Mouse (Mus musculus) hindbrain, embryonic 10.5 days (tissue): ENCODE measurements around the gene Wdr43. TPM values are rescaled to one million over a fixed set of nuclear protein-coding genes. Genes with fewer than 3 reads are reported as not detected.

Source experiments
- DNase-seq: peaks from one replicate; pipeline ENCODE4 v3.0.0-alpha.2; 2017; ENCODE audit warnings: low spot score
- H3K27ac ChIP-seq: fragments of 300-500 bp; sonication (generic); 2 replicates; pipeline ENCODE4 v1.5.1; 2016; ENCODE audit warnings: mild to moderate bottlenecking, moderate library complexity
- H3K27me3 ChIP-seq: fragments of 300-500 bp; sonication (generic); 2 replicates; pipeline ENCODE4 v1.6.1; 2016; ENCODE audit warnings: mild to moderate bottlenecking; ENCODE audit not compliant: poor library complexity, insufficient read depth, severe bottlenecking
- H3K36me3 ChIP-seq: fragments of 300-500 bp; sonication (generic); 2 replicates; pipeline ENCODE4 v1.6.1; 2016; ENCODE audit warnings: mild to moderate bottlenecking, moderate library complexity
- H3K4me1 ChIP-seq: fragments of 300-500 bp; sonication (generic); replicated peaks from 2 replicates; pipeline ENCODE4 v1.6.1; 2016; ENCODE audit warnings: mild to moderate bottlenecking
- H3K4me3 ChIP-seq: fragments of 300-500 bp; sonication (generic); 2 replicates; pipeline ENCODE4 v1.5.1; 2016; ENCODE audit warnings: mild to moderate bottlenecking, moderate library complexity
- H3K9me3 ChIP-seq: fragments of 300-500 bp; sonication (generic); 2 replicates; pipeline ENCODE4 v1.6.1; 2016; ENCODE audit warnings: mild to moderate bottlenecking, moderate library complexity
- WGBS: fragments of 180-500 bp; shearing (Covaris S2); methylation state at CpG from one replicate; pipeline ENCODE4 v1.1.7; 2016; 5-methylcytosine and 5-hydroxymethylcytosine counted together
- polyA plus RNA-seq: library from polyadenylated mRNA; unstranded; fragments of >200 nt; fragmentation: Nextera tagmentation; extraction: Ambion mirVana; gene quantifications from 2 replicates; pipeline ENCODE4 v1.2.1, GENCODE M21; 2016

The Wdr43 gene
- polyA plus RNA-seq, 1 experiment from 2014 or later, result 59.9 TPM

GRCm38 (mm10) chr17:71671840-71672546 is 56.3 kb downstream of the Wdr43 start:
- no peaks in the 10 kb centered on the region for H3K27me3 ChIP-seq
- H3K27ac ChIP-seq, result no peak overlapping the region
- WGBS, result 51% methylated on average over 17 of the region's 17 CpGs
- DNase-seq, result peak; percentile 61
- peaks cover 28% of the 10 kb centered on the region for H3K4me1 ChIP-seq
- no peaks in the 10 kb centered on the region for H3K9me3 ChIP-seq
- H3K36me3 ChIP-seq, result no peaks in the 10 kb centered on the region
- H3K4me3 ChIP-seq, result no peak overlapping the region

DNA sequence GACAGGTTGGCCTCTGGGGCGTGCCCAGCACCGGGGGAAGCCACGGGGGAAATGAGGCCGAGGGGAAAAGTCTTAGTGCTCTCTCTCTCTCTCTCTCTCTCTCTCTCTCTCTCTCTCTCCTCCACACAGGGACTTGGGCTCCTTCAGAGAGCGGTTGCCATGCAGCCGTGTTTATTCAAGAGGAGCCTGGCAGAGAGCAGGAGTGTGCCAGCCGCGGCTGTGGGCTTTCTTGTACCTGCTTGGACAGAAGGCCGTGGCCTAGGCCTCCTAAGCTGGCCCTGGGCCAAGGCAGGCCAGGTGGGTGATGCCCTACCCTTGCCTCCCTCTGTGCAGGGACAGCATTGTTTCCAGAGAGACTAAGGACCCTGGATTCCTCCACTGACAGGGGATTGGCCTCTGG is 57.4 kb downstream of the Wdr43 start, which contains the start of gene Togaram2:
Togaram2 (plus strand) TSS at position 170 of the 400 bp plus-strand sequence.
- H3K27me3 ChIP-seq, result no peaks in the 10 kb centered on the region
- no peak within 1 kb of the TSS for H3K4me3 ChIP-seq
- WGBS, result 50% methylated on average over 9 of the region's 9 CpGs
- H3K9me3 ChIP-seq, result no peaks in the 10 kb centered on the region
- no peak for DNase-seq
- H3K4me1 ChIP-seq, result peaks cover 28% of the 10 kb centered on the region
- H3K36me3 ChIP-seq, result no peaks in the 10 kb centered on the region
- H3K27ac ChIP-seq, result no peak within 1 kb of the TSS

GRCm38 (mm10) chr17:71673936-71674335 is 58.2 kb downstream of the Wdr43 start:
- H3K9me3 ChIP-seq, result no peaks in the 10 kb centered on the region
- no peaks in the 10 kb centered on the region for H3K36me3 ChIP-seq
- 86% methylated on average over 9 of the region's 9 CpGs for WGBS
- no peaks in the 10 kb centered on the region for H3K27me3 ChIP-seq
- H3K4me3 ChIP-seq, result no peak overlapping the region
- H3K27ac ChIP-seq, result no peak overlapping the region
- DNase-seq, result no peak
- peaks cover 28% of the 10 kb centered on the region for H3K4me1 ChIP-seq

- 93% methylated on average over 18 of the region's 18 CpGs for WGBS
- no peak for DNase-seq
- Histone ChIP-seq H3K36me3 (no peaks in the 10 kb centered on the region), H3K9me3 (no peaks in the 10 kb centered on the region), H3K27me3 (no peaks in the 10 kb centered on the region), H3K4me1 (peaks cover 28% of the 10 kb centered on the region), H3K4me3 (no peak overlapping the region), H3K27ac (no peak overlapping the region)
Observed at GRCm38 (mm10) chr17:71674886-71675285, 59.2 kb downstream of the Wdr43 start.

DNA sequence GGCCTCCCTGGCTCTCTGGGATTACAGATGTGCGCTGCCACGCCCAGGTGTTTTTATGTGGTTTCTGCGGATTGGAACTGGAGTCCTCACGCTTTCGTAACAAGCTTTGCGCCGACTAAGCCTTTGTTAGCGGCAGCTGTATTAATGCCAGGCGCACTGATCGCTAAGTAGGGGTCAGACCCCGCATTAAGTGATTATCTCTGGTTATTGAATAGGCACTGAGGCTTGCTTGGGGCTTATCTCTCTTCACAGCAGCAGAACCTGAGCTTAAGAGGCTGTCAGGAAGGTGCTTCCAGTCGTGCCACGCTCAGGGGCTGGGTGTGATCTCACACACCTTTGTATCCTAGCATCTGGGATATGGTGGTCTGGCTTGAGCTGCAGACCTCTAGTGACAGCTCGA is 66.0 kb downstream of the Wdr43 start:
- H3K4me3 ChIP-seq, result no peak overlapping the region
- no peak for DNase-seq
- WGBS, result 91% methylated on average over 14 of the region's 14 CpGs
- H3K9me3 ChIP-seq, result no peaks in the 10 kb centered on the region
- H3K27ac ChIP-seq, result no peak overlapping the region
- no peaks in the 10 kb centered on the region for H3K36me3 ChIP-seq
- no peaks in the 10 kb centered on the region for H3K27me3 ChIP-seq
- H3K4me1 ChIP-seq, result peaks cover 2% of the 10 kb centered on the region

DNA sequence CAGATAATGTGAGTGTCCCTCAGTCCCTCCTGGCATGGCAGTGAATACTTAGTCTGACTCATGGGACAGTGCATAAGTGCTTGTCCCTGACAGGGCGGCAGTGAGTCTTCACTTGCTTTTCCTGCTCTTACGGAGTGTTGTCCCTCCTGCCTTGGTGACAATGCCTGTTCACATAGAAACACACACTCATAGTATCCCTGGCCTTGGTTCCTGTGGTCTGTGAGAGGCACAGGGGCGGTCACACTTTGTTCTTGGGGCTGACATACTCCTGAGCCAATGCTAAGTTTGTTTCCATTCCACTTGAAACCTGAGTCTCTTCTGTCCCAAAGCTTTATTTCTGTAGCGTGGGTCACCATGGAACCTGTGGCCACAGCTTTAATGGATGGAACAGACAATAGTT is 66.7 kb downstream of the Wdr43 start:
- DNase-seq, result no peak
- H3K27ac ChIP-seq, result no peak overlapping the region
- H3K27me3 ChIP-seq, result no peaks in the 10 kb centered on the region
- H3K9me3 ChIP-seq, result no peaks in the 10 kb centered on the region
- H3K4me3 ChIP-seq, result no peak overlapping the region
- no peaks in the 10 kb centered on the region for H3K4me1 ChIP-seq
- WGBS, result 85% methylated on average over 4 of the region's 4 CpGs
- no peaks in the 10 kb centered on the region for H3K36me3 ChIP-seq

GRCm38 (mm10) chr17:71683281-71683680 is 67.6 kb downstream of the Wdr43 start:
- no peak for DNase-seq
- no peaks in the 10 kb centered on the region for H3K36me3 ChIP-seq
- no peaks in the 10 kb centered on the region for H3K4me1 ChIP-seq
- WGBS, result 95% methylated on average over 6 of the region's 6 CpGs
- H3K4me3 ChIP-seq, result no peak overlapping the region
- no peaks in the 10 kb centered on the region for H3K27me3 ChIP-seq
- H3K27ac ChIP-seq, result no peak overlapping the region
- H3K9me3 ChIP-seq, result no peaks in the 10 kb centered on the region

DNA sequence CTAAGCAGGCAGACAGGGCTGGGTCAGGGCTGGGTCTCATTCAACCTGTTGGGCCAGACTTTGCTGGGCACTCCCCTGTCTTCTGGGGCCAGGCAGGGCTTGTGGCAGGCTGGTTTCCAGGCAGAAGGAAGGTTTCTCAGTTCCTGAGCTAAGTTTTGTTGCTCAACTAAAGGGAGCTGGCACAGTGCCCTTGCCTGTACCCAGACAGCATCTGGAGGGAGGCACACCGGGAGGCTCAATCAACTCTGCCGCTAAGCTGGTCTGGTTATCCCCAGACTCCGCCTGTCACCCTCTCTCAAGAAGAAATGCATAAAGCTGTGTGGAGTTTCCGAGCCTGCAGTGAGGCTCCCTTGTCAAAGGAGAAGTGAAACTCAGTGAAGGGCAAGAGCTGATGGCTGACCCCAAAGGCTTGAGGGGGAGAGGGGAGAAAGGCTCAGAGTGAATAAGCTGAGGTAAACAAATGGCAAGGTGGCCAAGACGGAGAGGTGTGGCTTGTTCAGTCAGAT is 68.5 kb downstream of the Wdr43 start:
- Histone ChIP-seq H3K27ac (no peak overlapping the region), H3K9me3 (peaks cover 3% of the 10 kb centered on the region; the same call in 1 of the 2 replicates), H3K27me3 (no peaks in the 10 kb centered on the region), H3K36me3 (no peaks in the 10 kb centered on the region), H3K4me3 (no peak overlapping the region), H3K4me1 (no peaks in the 10 kb centered on the region)
- no peak for DNase-seq
- 67% methylated on average over 5 of the region's 5 CpGs for WGBS

- peaks cover 3% of the 10 kb centered on the region; the same call in 1 of the 2 replicates for H3K9me3 ChIP-seq
- 64% methylated on average over 9 of the region's 9 CpGs for WGBS
- H3K4me3 ChIP-seq, result no peak overlapping the region
- H3K27me3 ChIP-seq, result no peaks in the 10 kb centered on the region
- no peaks in the 10 kb centered on the region for H3K36me3 ChIP-seq
- no peak for DNase-seq
- no peak overlapping the region for H3K27ac ChIP-seq
- peaks cover 6% of the 10 kb centered on the region; the same call in 1 of the 2 replicates for H3K4me1 ChIP-seq
Observed at GRCm38 (mm10) chr17:71687436-71687835, 71.7 kb downstream of the Wdr43 start.

GRCm38 (mm10) chr17:71689903-71690302 is 74.2 kb downstream of the Wdr43 start:
- 85% methylated on average over 5 of the region's 5 CpGs for WGBS
- no peak for DNase-seq
- peaks cover 21% of the 10 kb centered on the region for H3K4me1 ChIP-seq
- H3K9me3 ChIP-seq, result peaks cover 3% of the 10 kb centered on the region; the same call in 1 of the 2 replicates
- no peaks in the 10 kb centered on the region for H3K27me3 ChIP-seq
- H3K36me3 ChIP-seq, result no peaks in the 10 kb centered on the region
- H3K4me3 ChIP-seq, result no peak overlapping the region
- no peak overlapping the region for H3K27ac ChIP-seq

- Histone ChIP-seq H3K27me3 (no peaks in the 10 kb centered on the region), H3K36me3 (no peaks in the 10 kb centered on the region), H3K9me3 (peaks cover 3% of the 10 kb centered on the region; the same call in 1 of the 2 replicates), H3K4me1 (peaks cover 30% of the 10 kb centered on the region), H3K27ac (no peak overlapping the region), H3K4me3 (no peak overlapping the region)
- WGBS, result 79% methylated on average over 11 of the region's 11 CpGs
- no peak for DNase-seq
Observed at GRCm38 (mm10) chr17:71691361-71691875, 75.7 kb downstream of the Wdr43 start.

GRCm38 (mm10) chr17:71693313-71693712 is 77.6 kb downstream of the Wdr43 start:
- 35% methylated on average over 5 of the region's 5 CpGs for WGBS
- DNase-seq, result peak; percentile 43
- Histone ChIP-seq H3K27me3 (no peaks in the 10 kb centered on the region), H3K9me3 (peaks cover 3% of the 10 kb centered on the region; the same call in 1 of the 2 replicates), H3K36me3 (no peaks in the 10 kb centered on the region), H3K27ac (peak overlapping the region; percentile 64), H3K4me3 (no peak overlapping the region), H3K4me1 (peaks cover 35% of the 10 kb centered on the region)

- no peak overlapping the region for H3K4me3 ChIP-seq
- peak overlapping the region; percentile 64 for H3K27ac ChIP-seq
- H3K9me3 ChIP-seq, result no peaks in the 10 kb centered on the region
- 51% methylated on average over 8 of the region's 8 CpGs for WGBS
- H3K27me3 ChIP-seq, result no peaks in the 10 kb centered on the region
- peak; percentile 44 for DNase-seq
- H3K4me1 ChIP-seq, result peaks cover 35% of the 10 kb centered on the region
- H3K36me3 ChIP-seq, result no peaks in the 10 kb centered on the region
Observed at GRCm38 (mm10) chr17:71693780-71694179, 78.1 kb downstream of the Wdr43 start.
